Mouse (Mus musculus) heart, postnatal 0 days (tissue): ENCODE results near the gene Pip4k2b.
A peak's percentile ranks its signal among the peaks of the same experiment; 100 is the strongest.

Experiments used
- CTCF ChIP-seq: IDR thresholded peaks from 2 replicates; pipeline ENCODE4 v1.5.1; 2016; ENCODE audit warnings: antibody characterized with exemption, control low read depth, low read depth
- EP300 ChIP-seq: IDR thresholded peaks from 2 replicates; pipeline ENCODE4 v1.6.1; 2016; ENCODE audit warnings: antibody characterized with exemption, low read depth

- TF ChIP-seq CTCF (no peak), EP300 (peak; percentile 89)
Measured at GRCm38 (mm10) chr11:97669829-97670228, 74.7 kb downstream of the Pip4k2b start.
